Mouse (Mus musculus) intestine, embryonic 16.5 days (tissue): ENCODE measurements around the gene Ptpn20. TPM values are rescaled to one million over a fixed set of nuclear protein-coding genes. Genes with fewer than 3 reads are reported as not detected.

ENCODE experiments used
- ATAC-seq: fragments of 200-750 bp; cut with Nextera tagmentation; 2 replicates; pipeline ENCODE4 v1.8.0; 2017; ENCODE audit warnings: moderate TSS enrichment, moderate library complexity
- H3K27ac ChIP-seq: fragments of 300-500 bp; sonication (generic); 2 replicates; pipeline ENCODE4 v1.5.1; 2014; ENCODE audit warnings: mild to moderate bottlenecking, low read length
- H3K27me3 ChIP-seq: fragments of 300-500 bp; sonication (generic); replicated peaks from 2 replicates; pipeline ENCODE4 v1.6.1; 2014; ENCODE audit warnings: low read length, control low read depth, mixed read lengths; ENCODE audit not compliant: control insufficient read depth, insufficient read depth
- H3K36me3 ChIP-seq: fragments of 300-500 bp; sonication (generic); 2 replicates; pipeline ENCODE4 v1.6.1; 2014; ENCODE audit warnings: low read length, control low read depth; ENCODE audit not compliant: control insufficient read depth, insufficient read depth
- H3K4me1 ChIP-seq: fragments of 300-500 bp; sonication (generic); 2 replicates; pipeline ENCODE4 v1.6.1; 2014; ENCODE audit warnings: low read length, control low read depth, mixed read lengths; ENCODE audit not compliant: control insufficient read depth, insufficient read depth
- H3K4me2 ChIP-seq: fragments of 300-500 bp; sonication (generic); 2 replicates; pipeline ENCODE4 v1.6.1; 2014; ENCODE audit warnings: low read depth, low read length, control low read depth
- H3K4me3 ChIP-seq: fragments of 300-500 bp; sonication (generic); 2 replicates; pipeline ENCODE4 v1.5.1; 2014; ENCODE audit warnings: mild to moderate bottlenecking, low read length
- H3K9ac ChIP-seq: fragments of 300-500 bp; sonication (generic); 2 replicates; pipeline ENCODE4 v1.6.1; 2014; ENCODE audit warnings: low read depth, low read length
- H3K9me3 ChIP-seq: fragments of 300-500 bp; sonication (generic); 2 replicates; pipeline ENCODE4 v1.6.1; 2016; ENCODE audit warnings: low read length, control low read depth; ENCODE audit not compliant: control insufficient read depth
- WGBS: fragments of 180-500 bp; shearing (Covaris S2); extraction: QIAGEN DNeasy Blood & Tissue Kit; methylation state at CpG from one replicate; pipeline ENCODE4 v1.1.7; 2014; 5-methylcytosine and 5-hydroxymethylcytosine counted together
- polyA plus RNA-seq: library from polyadenylated mRNA; unstranded; fragments of >200 nt; fragmentation: Nextera tagmentation; extraction: Ambion mirVana; gene quantifications from 2 replicates; pipeline ENCODE4 v1.2.1, GENCODE M21; 2015

Gene Ptpn20
- 0.09 TPM in 1 of 2 replicates, not detected in the other for polyA plus RNA-seq

GRCm38 (mm10) chr14:33588951-33589350, at the start of gene Ptpn20:
Gene Ptpn20 (plus strand): TSS chr14:33589207.
- Histone ChIP-seq H3K36me3 (no peaks in the 10 kb centered on the region), H3K4me2 (no peak within 1 kb of the TSS), H3K9ac (no peak within 1 kb of the TSS), H3K27ac (no peak within 1 kb of the TSS), H3K27me3 (no peaks in the 10 kb centered on the region), H3K4me3 (no peak within 1 kb of the TSS), H3K9me3 (no peaks in the 10 kb centered on the region), H3K4me1 (no peaks in the 10 kb centered on the region)
- no peak for ATAC-seq
- 69% methylated on average over 14 of the region's 14 CpGs for WGBS

GRCm38 (mm10) chr14:33539559-33540167, 49.3 kb upstream of the Ptpn20 start:
- no peak for ATAC-seq
- no peaks in the 10 kb centered on the region for H3K36me3 ChIP-seq
- H3K9me3 ChIP-seq = no peaks in the 10 kb centered on the region
- no peaks in the 10 kb centered on the region for H3K4me1 ChIP-seq
- H3K27ac ChIP-seq = no peak overlapping the region
- no peak overlapping the region for H3K9ac ChIP-seq
- no peak overlapping the region for H3K4me2 ChIP-seq
- no peak overlapping the region for H3K4me3 ChIP-seq
- no peaks in the 10 kb centered on the region for H3K27me3 ChIP-seq
- 77% methylated on average over 7 of the region's 7 CpGs for WGBS

- WGBS = 72% methylated on average over 8 of the region's 8 CpGs
- no peak overlapping the region for H3K9ac ChIP-seq
- ATAC-seq = no peak
- no peaks in the 10 kb centered on the region for H3K27me3 ChIP-seq
- H3K4me2 ChIP-seq = no peak overlapping the region
- no peak overlapping the region for H3K4me3 ChIP-seq
- no peaks in the 10 kb centered on the region for H3K36me3 ChIP-seq
- H3K27ac ChIP-seq = no peak overlapping the region
- H3K9me3 ChIP-seq = no peaks in the 10 kb centered on the region
- H3K4me1 ChIP-seq = no peaks in the 10 kb centered on the region
Observed at GRCm38 (mm10) chr14:33545565-33546143, 43.4 kb upstream of the Ptpn20 start.

GRCm38 (mm10) chr14:33548650-33549049, 40.4 kb upstream of the Ptpn20 start:
- 63% methylated on average over 3 of the region's 3 CpGs for WGBS
- Histone ChIP-seq H3K36me3 (no peaks in the 10 kb centered on the region), H3K4me2 (no peak overlapping the region), H3K4me1 (no peaks in the 10 kb centered on the region), H3K9ac (no peak overlapping the region), H3K9me3 (no peaks in the 10 kb centered on the region), H3K4me3 (no peak overlapping the region), H3K27ac (no peak overlapping the region), H3K27me3 (no peaks in the 10 kb centered on the region)
- ATAC-seq = no peak

GRCm38 (mm10) chr14:33549856-33550255, 39.2 kb upstream of the Ptpn20 start:
- H3K4me2 ChIP-seq = no peak overlapping the region
- no peaks in the 10 kb centered on the region for H3K36me3 ChIP-seq
- H3K4me3 ChIP-seq = no peak overlapping the region
- no peak overlapping the region for H3K27ac ChIP-seq
- 58% methylated on average over 6 of the region's 6 CpGs for WGBS
- no peaks in the 10 kb centered on the region for H3K27me3 ChIP-seq
- no peaks in the 10 kb centered on the region for H3K9me3 ChIP-seq
- no peak for ATAC-seq
- H3K9ac ChIP-seq = no peak overlapping the region
- no peaks in the 10 kb centered on the region for H3K4me1 ChIP-seq

- Histone ChIP-seq H3K36me3 (no peaks in the 10 kb centered on the region), H3K27ac (no peak overlapping the region), H3K4me2 (no peak overlapping the region), H3K9me3 (no peaks in the 10 kb centered on the region), H3K4me3 (no peak overlapping the region), H3K27me3 (no peaks in the 10 kb centered on the region), H3K9ac (no peak overlapping the region), H3K4me1 (no peaks in the 10 kb centered on the region)
- ATAC-seq = no peak
- WGBS = 33% methylated on average over 6 of the region's 6 CpGs
Observed at GRCm38 (mm10) chr14:33570737-33571136, 18.3 kb upstream of the Ptpn20 start.

- no peaks in the 10 kb centered on the region for H3K36me3 ChIP-seq
- no peak overlapping the region for H3K9ac ChIP-seq
- WGBS = 81% methylated on average over 3 of the region's 3 CpGs
- no peak overlapping the region for H3K4me2 ChIP-seq
- H3K4me3 ChIP-seq = no peak overlapping the region
- H3K4me1 ChIP-seq = no peaks in the 10 kb centered on the region
- no peak overlapping the region for H3K27ac ChIP-seq
- no peaks in the 10 kb centered on the region for H3K9me3 ChIP-seq
- no peak for ATAC-seq
- no peaks in the 10 kb centered on the region for H3K27me3 ChIP-seq
Observed at GRCm38 (mm10) chr14:33573643-33574042, 15.4 kb upstream of the Ptpn20 start.

GRCm38 (mm10) chr14:33579771-33580484, 9.1 kb upstream of the Ptpn20 start:
- 65% methylated on average over 7 of the region's 7 CpGs for WGBS
- H3K36me3 ChIP-seq = no peaks in the 10 kb centered on the region
- ATAC-seq = no peak
- no peak overlapping the region for H3K27ac ChIP-seq
- H3K9me3 ChIP-seq = no peaks in the 10 kb centered on the region
- no peaks in the 10 kb centered on the region for H3K4me1 ChIP-seq
- H3K4me2 ChIP-seq = no peak overlapping the region
- H3K27me3 ChIP-seq = no peaks in the 10 kb centered on the region
- no peak overlapping the region for H3K9ac ChIP-seq
- no peak overlapping the region for H3K4me3 ChIP-seq

GRCm38 (mm10) chr14:33598376-33599130, 9.5 kb downstream of the Ptpn20 start:
- no peak overlapping the region for H3K4me2 ChIP-seq
- WGBS = 84% methylated on average over 9 of the region's 9 CpGs

More at GRCm38 (mm10) chr14:33598376-33599130, 9.5 kb downstream of the Ptpn20 start:
- Histone ChIP-seq H3K9me3 (no peaks in the 10 kb centered on the region), H3K4me3 (no peak overlapping the region), H3K36me3 (no peaks in the 10 kb centered on the region), H3K27ac (no peak overlapping the region), H3K4me1 (no peaks in the 10 kb centered on the region), H3K27me3 (no peaks in the 10 kb centered on the region), H3K9ac (no peak overlapping the region)
- no peak for ATAC-seq
